Mouse (Mus musculus): ENCODE measurements at regions not wholly inside any gene's neighbourhood (a gene's known extent, or its start where the extent isn't known, plus 50 kb on each side); places are given as distances from the start of the nearest gene placed in this dataset.
A peak's percentile ranks its signal among the peaks of the same experiment; 100 is the strongest.
"Not testable (repeated sequence)": the region's sequence is repeated elsewhere in the genome, so short reads cannot be mapped to it uniquely, and the experiment has no call there.

DNA sequence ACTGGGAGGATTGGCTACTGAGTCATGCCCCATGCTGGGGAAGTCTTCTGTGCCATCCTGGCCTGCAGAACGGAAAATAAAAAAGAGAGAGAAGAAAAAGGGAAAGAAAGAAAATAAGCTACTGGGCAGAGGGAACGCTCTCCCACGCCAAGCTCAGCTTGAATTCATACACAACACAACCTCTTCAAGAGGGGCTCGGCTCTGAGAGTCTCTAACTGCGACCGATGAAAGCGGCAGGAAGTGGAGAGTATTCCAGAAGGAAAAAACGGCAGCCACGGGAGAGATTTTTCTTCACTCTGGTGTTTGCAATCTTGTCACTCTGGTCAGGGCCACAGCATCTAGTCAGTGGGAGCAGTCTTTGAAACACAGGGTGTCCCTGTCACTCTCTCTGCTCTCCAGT is 358.6 kb downstream of the Sox9 start:
- DNase-seq = no peak

DNA sequence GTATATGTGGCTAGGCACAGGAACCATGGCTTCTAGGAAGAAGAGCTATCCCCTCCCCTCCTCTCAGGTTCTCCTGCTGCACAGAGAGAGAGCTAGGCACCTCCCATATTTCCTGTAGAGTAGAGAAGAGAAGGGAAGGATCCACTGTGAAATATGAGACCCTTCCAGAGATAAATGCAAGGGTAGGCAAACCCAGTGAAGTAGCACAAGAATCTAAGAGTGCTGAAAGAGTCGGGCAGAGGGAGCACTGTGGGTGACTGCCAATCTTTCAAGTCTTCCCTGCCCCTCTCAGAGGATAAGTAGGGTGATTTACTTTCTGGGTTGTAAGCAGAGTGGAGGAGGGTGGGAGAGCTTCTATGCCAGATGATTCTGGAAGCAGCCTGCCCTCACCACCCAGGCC is 360.8 kb downstream of the Sox9 start:
- DNase-seq = no peak

DNA sequence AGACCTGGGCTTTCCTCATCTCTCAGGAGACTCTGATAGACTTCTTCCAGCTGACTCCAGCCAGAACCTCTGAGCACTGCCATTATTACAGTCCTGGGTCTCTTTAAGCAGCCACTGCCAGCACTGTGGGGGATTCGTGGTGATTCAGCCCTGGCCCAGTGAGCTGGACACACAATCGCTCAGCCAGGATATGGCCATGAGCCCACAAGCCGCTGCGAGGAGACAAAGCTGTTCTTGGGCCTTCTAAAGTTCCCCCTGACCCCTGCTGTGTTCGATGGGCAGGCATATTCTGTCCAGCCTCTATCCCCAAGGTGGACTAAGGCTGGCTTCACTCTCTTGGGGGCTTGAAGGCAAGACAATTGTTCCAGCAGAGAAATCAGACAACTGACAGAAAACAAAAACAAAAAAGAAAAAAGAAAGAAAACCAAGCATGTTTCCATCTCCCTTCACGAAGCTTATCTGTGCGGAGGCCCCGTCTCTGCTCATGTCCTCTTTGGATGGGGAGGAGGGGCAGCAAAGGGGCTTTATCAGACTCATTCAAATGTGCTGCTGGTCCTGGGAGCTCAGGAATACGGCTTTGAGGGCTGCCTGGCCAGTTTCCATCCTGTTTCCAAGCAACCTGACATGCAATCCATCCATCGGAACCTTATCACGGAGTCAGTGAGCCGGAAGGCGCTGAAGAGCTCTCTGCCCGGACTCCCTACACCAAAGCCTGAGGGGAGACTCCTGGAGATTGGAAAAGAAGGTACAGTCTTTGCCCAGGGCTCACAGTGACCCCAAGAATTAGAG is 362.0 kb downstream of the Sox9 start:
- DNase-seq = peak; percentile 79

DNA sequence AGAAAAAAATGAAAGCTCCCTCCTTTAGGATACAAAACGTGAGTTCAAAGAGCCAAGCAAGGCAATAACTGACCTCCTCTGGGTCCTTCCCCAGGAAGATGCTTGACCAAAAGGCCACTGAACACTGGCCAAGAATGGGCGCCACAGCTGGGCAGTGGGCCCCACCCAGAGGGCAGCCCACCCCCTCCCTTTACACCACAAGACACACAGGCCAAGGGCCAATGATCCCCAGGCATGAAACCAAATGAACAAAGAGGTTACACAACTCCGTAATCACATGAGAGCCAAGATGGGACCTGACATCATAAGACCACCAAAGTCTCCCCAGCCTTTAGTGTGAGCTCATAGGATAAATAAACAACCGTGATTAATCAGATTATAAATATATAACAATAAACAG is 363.7 kb downstream of the Sox9 start:
- DNase-seq = no peak

DNA sequence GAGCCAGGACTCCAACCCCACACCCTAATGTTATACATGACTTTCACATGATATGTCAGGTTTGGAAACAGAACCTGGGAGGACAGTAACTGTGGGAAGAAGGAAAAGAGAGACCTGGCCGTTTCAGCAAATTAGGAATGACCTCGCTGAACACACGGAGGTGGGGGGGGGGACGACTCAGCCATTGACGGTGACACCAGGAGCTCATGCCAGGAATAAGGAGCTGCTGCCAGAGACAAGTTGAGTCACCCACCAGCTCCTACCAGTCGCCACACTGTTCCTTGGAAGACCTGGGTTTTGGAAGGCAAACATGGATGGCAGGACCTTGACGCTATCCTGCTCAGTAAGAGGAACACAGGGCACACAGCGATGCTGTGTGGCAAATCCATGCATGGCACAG is 364.7 kb downstream of the Sox9 start:
- DNase-seq = no peak

DNA sequence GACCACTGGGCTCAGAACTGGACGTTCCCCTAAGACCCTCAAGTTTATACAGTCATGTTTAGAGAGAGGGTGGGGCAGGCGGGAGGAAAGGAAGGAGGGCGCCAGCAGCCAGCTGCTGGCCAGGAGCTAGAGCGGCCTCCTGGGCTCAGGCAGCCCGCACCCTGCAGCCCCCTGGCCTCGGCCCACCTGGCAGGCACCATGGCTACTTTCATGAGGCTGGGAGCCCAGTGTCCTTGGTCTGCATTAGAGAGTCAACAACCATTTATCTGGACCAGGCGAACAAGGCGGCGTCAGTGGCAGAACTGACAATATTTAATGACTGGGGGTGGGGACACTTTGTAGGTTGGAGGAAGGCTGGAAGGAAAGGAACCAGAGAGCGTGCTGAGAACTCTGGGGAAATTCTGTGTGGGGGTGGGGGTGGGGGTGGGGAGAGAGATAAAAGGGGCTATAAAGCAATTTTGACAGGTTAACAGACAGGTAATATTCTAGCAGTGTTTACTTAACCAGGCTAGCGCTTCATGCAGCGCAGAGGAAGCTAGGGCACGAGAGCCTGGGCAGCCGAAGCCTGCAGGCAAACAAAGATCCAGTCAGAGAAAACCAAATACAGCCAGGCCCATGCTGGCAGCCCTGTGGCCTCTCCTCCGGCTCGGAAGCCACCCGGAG is 365.6 kb downstream of the Sox9 start:
- DNase-seq = peak; percentile 27

DNA sequence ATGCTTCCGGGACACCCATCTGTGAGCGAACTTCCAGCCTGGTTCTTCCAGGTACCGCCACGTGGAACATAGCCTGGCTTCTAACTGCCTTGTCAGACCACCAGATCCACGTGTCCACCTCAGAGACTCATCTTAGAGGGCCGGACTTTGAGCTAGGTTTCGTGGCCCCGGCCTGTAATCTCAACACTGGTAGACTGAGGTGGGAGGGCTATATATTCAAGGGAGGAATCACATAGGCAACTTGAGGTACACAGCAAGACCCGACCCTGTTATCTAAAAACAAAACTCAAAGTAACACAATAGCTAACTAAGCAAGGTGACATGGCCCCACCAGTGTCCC is 366.1 kb downstream of the Sox9 start:
- no peak for DNase-seq

DNA sequence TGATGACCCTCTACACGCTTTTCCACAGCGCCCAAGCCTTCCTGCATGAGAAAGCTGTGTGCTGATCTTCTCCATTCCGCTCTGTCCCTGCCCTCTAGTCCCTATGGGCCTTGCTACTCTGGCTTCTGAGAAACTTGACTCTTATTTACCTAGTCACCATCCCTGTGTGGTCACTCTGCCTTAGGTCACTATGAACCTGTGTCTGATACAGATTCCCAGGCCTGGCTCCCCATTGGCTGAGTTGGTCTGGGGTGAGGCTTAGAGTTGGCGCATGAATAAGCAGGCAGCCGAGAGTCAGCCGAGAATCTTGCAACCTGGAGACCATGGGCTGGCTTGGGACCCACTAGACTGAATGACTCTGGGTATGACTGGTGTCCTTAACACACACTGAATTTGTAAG is 373.5 kb downstream of the Sox9 start:
- DNase-seq = no peak

DNA sequence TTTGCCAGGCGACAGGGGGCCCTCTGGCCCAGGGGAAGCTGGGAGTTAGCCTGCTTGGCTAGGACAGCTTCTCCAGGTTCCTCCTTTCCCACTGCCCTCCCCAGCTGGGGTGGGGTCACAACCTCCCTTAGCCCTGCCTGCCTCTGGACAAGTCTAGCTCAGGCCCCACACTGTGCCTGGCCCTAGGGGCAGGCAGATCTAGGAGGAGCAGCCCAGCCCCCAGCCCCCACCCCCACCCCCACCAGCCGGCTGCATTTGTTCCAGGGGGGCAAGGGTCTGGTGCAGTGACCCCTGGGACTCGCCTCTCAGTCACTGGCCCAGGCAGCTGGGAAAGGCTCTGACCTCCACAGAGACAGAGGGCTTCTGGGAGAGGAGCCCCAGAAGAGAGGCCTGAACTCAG is 381.9 kb downstream of the Sox9 start:
- DNase-seq = no peak

DNA sequence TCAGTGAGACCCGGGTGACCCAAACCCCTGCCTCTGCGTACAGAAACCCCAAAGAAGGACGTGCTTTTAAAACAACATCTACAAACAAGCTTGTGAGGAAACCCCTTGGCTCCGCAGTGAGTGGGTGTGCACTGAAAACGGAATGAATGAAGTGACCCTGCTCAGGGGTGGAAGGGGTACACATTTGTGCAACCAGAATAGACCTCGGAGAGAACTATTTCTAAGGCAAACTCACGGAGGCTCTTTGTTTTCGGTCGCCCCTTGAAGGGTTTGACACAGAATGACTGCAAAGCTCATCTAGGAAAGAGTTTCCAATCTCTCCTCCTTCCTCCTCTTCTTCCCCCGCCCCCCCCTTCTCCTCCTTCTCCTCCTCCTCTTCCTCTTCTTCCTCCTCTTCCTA is 382.5 kb downstream of the Sox9 start:
- DNase-seq = no peak

DNA sequence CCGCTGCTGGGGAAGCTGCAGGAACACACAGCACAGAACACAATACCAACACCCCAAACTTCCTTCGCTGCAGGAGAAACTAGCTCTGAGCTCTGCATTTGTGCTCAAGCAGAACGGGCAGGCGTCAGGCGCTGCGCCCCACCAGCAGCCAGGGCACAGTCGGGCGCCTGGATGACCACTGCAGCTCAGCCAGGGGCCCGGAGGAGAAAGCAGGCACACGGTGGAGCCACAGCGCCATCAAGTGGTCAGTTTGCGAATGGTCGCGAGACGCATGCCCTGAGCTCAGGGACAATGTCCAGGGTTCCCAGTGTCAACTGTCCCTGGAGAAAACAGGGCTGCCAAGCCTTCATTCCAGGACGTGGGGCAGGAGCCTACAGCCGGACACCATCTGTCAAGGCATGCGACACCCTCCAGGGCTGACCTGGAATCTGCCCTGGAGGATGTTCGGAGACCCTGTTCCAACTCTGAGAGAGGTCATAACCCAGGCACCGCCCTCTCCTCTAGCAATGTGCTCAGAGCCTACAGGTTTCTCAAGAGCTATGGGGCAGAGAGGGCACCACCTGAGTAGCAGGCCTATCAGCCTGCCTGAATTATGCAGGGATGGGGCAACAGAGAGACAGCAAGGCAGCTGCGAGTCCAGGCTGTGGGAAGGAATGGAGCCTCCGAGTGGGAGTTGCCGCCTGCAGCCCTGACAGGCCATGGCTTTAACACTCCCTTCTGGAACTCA is 383.2 kb downstream of the Sox9 start:
- peak; percentile 82 for DNase-seq

DNA sequence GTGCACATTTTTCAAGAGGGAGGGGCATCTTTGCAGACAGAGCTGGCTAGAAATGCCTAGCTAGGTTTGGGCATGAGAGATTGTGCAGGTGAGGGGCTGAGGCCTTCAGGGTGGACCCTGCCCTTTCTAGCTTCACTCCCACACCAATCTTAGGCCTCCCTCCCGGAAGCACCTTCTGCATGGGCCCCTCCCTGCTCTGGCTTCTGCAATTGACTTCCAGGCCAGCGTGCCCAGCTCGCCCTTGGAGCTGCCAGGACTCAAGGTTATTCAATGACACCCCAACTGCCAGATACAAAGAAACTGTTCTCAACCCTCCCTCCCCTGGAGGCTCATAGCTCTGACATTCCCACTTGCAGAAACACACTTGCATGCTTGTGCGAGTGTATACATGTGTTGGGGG is 384.5 kb downstream of the Sox9 start:
- DNase-seq = no peak

DNA sequence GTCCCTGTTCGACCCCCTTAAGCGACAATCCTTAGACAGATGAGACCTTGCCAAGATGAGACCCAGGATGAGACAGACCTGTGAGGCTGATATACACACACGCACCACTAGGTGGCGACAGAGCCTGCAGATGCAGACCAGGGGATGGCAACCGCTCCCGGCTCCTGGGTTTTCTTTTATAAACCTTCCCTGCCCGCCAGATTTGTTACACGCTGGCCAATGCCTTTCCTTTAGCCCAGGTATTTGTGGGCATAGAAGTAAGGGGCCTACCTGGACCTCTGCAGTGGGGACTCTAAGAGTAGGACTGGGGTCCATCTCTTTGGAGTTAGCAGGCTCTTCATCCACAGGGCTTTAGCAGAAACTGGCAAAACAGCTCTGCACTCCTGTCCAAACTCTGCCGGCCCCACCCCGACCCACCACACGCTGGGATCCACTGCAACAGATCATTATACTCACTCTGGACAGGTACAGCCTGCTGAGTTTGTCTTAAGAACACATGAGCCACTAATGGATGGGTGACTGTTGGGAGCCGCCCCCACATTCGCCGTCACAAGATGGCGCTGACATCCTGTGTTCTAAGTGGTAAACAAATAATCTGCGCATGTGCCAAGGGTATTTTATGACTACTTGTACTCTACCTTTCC is 390.6 kb downstream of the Sox9 start:
- peak; percentile 79 for DNase-seq

DNA sequence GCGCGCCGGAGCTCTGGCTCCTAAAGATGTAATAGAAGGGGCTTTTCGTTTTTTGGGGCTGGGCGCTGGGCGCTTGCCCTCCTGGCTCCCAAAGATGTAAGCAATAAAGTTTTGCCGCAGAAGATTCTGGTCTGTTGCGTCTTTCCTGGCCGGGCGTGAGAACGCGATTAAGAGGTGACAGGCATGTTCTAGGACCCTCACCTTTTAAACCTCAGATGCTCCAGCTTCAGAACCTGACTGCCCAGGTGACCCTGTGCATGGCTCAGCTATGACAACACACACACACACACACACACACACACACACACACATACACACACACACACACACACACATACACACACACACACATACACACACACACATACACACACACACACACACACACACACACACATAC is 391.3 kb downstream of the Sox9 start:
- not testable (repeated sequence) for DNase-seq

DNA sequence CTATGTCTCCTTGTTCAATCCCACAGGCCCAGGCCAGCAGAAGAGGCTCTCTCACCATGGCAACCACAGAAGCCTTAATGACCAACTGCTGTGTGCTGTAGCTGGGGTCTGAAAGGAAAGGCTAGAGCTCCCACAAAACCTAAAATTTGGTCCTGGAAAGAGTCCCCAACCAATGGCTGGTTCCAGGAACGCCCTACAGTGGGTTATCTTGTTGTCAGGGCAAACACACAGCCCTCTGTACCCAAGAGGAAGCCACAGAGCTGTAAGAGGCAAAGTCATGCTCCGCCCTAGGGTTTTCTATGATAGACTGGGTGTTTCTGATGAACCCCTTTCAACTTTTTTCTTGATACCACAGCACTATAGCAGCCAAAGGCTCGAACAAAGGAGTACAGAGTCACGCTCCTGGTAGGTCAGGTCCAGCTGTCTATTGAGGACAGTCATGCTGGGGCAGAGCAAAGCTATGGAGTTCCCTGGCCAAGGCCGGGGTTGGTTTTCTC is 392.0 kb downstream of the Sox9 start:
- no peak for DNase-seq

DNA sequence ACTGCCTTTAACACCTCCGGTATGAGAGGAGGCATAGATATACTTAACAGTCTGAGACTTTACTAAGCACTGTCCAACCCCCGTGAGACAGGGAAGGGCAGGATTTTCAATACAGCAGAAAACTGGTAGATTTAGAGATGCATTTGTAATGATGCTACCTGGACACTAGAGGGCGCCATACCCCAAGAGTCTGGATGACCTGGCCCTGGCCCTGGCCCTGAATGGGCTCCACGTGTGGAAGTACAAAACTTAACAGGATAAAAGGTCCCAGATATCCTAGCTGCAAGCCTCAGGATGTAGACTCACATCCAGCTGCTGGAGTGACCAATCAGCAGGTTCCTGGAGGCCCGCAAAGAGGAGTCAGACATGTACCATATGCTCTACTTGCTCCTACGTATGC is 393.3 kb downstream of the Sox9 start:
- DNase-seq = no peak

DNA sequence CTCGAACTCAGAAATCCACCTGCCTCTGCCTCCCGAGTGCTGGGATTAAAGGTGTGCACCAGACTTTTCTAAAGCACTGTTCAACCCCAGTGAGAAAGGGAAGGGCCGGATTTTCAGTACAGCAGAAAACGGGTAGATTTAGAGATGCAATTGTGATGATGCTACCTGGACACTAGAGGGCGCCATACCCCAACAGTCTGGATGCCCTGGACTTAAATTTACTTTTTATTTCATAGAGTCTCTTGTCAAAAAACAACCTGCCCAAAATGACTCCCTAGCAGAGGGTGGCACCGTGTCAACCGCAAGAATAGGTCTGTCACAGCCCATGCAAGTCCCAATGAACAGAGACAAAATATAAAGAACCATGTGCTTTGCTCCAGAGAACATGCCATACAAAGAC is 394.2 kb downstream of the Sox9 start:
- peak; percentile 42 for DNase-seq

DNA sequence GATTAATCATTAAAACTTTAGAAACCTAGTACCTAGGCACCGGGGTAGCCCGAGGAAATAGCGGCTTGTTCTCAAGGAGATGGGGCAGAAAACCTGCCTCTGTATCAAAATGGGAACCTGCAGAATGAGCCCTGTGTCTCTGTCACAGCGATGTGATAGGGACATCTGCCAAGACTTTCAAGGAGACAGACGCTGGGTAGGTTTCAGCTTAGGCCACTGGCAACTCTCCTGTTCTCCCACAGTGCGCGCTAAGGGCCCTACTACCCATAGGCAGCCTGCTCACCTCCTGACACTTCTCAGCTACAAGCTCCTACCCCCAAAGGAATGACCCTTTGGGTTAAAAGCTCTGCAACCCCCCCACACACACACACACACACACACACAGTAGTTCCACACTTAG is 396.4 kb downstream of the Sox9 start:
- no peak for DNase-seq

DNA sequence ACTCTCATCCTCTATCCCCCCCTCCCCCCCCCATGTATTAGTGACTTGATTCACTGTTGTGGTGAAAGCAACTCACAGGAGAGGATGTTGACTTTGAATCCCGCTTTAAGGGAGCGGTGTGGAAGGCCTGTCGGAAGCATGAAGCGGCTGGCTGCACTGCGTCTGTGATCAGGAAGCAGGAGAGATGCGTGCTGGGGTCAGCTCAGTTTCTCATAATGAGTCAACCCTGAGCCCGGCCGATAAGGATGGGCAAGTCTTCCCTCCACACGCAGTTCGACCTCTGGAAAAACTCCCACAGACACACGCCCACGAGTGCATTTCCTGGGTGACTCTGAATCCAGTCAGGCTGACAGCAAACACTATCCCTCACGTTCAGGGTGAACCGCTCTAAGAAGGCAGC is 398.0 kb downstream of the Sox9 start:
- DNase-seq = no peak

DNA sequence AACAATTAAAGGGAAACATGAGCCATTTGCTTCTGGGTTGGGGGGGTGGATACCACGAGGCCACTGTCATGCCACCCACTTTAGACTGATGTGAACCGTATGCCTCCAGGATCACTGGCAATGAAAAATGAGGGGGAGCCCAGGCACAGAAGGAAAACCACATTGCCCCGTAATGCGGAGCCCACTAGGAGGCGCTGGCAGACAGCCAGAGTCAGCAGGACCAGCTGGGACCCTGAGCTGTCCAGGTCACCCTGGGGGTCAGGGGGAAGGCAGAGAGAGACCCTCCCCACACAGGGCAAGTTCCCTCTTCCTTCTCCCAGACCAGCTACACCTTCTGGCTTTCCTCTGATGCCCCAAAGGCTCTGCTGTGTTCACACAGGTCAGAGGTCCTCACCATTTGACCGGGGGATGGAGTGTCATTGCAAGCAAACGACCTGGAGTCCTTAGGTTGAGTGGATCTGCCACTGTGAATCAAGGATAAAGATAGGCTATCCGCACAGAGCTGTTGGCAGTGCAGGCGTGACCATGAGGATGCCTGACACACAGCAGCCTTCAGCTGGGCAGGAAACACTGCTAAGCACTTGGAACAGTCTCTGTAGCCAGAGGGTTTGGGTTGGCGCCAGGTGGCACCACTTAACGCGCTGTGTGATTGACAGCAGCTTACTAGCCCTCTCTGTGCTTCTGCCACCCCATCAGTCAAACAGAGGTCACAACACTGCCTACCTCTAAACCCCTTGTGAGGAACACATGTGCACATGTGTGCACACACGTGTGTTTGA is 400.2 kb downstream of the Sox9 start:
- DNase-seq = no peak

DNA sequence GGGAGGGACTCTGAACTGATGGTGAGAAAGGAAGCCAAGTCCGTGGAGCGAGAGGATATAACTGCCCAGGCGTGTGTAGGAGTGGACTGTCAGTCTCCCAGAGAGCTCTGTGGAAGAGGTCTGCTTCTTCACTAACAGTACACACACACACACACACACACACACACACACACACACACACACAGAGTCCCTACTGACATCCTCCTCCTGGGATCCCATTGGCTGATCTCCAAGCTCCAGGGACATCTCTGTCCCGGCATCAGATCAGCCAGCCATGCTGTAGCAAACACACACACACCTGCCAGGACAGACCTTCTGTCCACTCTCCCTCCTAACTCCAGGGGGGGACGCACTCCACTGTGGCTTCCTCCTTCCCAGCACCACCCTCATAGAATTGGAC is 401.5 kb downstream of the Sox9 start:
- peak; percentile 56 for DNase-seq

DNA sequence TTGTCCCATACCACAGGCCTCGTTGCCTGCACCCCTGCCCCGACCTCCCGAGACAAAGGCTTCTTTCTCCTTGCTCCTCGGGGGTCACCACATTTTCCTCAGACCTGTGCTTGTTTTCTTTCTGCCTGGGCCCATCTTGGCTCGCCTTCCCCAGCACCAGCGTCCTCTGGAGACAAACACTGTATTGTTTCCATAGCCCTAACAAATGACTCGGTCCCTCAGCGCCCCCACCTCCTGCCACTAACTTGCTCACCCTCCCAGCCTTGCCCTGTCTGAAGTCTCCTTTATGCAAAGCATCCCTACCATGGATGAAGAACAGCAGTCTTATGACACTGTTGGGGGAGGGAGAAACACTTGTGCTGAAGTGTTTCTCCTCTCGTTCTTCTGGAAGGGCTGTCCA is 402.1 kb downstream of the Sox9 start:
- DNase-seq = no peak

DNA sequence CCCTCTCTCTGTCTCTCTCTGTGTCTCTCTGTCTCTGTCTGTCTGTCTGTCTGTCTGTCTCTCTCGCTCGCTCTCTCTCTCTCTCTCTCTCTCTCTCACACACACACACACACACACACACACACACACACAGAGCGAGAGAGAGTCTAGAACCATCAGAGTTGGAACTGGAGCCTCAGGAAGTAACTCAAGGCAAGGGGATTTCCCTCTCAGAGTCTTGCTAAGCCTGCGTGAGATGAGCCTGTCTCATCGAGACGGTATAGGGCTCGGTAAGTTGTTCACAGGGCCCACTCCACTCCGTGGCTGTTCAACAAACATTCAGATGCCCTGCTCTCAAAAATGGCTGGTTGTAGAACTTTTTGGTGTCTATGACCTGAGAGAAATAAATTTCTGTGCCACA is 405.4 kb downstream of the Sox9 start:
- DNase-seq = no peak

All from cerebellum, adult 11-12 months (tissue).